Mouse (Mus musculus) thymus, postnatal 0 days (tissue): ENCODE data around the gene Slc12a5. TPM values are rescaled to one million over a fixed set of nuclear protein-coding genes. Genes with fewer than 3 reads are reported as not detected.

Source experiments
- DNase-seq: peaks from one replicate; pipeline ENCODE4 v3.0.0-alpha.2; 2015; ENCODE audit warnings: low spot score
- polyA plus RNA-seq: library from polyadenylated mRNA; unstranded; fragments of >200 nt; fragmentation: Nextera tagmentation; extraction: Ambion mirVana; gene quantifications from 2 replicates; pipeline ENCODE4 v1.2.1, GENCODE M21; 2015

The Slc12a5 gene
- polyA plus RNA-seq: 0.26 and 0.30 TPM in 2 replicates

DNA sequence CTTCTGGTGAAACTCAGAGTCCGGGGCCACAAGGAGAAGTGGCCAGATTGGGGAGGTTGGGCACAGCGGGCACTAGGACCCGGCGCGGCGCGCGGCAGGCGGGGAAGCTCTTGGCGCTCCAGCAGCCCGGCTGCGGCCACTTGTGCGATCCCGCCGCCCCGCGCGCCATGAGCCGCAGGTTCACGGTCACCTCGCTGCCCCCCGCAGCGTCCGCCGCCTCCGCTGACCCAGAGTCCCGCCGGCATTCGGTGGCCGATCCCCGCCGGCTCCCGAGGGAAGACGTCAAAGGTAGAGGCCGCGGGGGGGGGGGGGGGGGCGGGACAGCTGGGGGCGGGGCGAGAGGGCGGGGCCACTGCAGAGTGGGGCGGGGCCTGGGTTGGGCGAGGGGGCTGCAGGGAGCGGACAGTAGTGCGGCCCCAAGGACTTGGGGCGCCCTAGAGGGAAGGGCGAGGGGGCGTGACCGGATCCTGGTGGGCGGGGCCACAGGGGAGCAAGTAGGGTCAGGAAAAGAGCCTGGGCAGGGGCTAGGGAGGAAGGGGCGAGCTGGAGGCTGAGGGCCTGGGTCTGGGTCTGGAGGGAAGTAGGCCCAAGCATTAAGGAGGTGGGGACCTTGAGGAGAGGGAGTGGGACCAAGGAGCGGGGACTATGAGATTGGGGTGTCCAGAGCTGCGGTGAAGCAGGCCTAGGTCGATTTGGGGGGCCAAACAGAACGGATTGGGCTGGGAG, at the start of gene Slc12a5:
Gene Slc12a5, plus strand, starts transcription at position 87 of the 726 bp plus-strand sequence.
- DNase-seq: no peak

DNA sequence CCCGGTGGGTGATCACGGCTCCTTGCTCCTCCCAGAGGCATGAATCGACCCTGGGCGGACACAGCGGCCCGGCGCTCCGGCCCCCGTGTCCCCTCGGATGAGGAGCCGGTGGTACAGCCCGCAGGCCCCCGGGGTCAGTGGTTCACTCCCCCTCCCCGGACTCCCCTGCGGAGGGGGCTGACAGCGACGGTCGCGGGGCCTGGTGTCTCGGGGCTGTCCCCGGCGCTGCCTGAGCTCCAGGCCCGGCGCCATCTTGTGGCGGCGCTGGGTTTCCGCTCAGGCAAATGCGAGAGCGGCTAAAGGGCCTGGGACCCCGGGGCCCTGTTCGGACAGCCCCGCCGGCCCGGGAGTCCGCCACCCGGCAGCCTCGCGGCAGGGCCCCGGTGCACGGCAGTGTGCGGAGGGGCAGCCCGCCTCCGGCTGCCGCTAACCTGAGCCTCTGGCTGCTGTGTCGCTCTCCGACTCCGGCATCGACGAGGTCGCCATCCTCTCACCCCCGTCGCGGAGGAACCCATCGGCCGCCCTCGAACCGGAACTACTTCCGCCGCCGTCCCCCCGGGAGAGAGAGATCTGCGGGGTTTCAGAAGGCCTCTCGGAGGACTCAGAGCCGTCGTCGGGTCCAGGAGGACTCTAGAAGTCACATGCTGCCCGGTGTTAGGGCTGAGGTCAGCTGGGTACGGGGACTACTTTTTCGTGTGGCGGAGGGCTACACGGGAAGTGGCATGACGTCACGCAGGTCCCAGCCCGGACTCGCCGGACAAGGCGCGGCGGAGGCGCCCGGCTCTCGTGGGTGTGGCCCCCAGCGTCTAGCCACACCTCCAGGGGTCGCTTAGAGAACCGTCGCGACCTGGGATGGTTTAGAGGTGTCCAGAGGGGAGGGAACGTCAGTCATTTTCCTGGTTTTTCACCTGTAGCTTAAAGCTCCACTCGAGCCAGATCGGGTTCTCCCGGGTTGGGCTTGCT, 49.2 kb upstream of the Slc12a5 start, which contains the start of gene Zfp335:
Gene Zfp335, minus strand, starts transcription at position 672 of the 963 bp plus-strand sequence.
- DNase-seq: peak; percentile 94

DNA sequence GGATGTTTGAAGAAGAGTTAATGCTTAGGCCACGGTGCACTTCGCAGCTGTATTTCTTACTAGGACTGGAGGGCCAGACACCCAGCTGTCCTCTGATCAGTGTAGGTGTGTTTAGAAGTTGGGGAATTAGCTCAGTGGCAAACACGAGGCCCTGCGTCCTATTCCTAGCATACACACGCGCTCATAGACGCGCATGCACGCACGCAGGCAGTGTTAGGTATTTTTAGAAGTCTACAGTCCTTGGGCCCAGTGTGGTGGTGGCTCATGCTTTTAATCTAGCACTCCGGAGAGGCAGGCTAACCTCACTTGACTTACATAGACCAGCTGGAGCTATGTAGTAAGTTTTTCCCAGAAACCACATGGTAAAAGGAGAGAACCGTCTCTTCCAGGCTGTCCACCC, 48.5 kb upstream of the Slc12a5 start:
- peak; percentile 52 for DNase-seq

DNA sequence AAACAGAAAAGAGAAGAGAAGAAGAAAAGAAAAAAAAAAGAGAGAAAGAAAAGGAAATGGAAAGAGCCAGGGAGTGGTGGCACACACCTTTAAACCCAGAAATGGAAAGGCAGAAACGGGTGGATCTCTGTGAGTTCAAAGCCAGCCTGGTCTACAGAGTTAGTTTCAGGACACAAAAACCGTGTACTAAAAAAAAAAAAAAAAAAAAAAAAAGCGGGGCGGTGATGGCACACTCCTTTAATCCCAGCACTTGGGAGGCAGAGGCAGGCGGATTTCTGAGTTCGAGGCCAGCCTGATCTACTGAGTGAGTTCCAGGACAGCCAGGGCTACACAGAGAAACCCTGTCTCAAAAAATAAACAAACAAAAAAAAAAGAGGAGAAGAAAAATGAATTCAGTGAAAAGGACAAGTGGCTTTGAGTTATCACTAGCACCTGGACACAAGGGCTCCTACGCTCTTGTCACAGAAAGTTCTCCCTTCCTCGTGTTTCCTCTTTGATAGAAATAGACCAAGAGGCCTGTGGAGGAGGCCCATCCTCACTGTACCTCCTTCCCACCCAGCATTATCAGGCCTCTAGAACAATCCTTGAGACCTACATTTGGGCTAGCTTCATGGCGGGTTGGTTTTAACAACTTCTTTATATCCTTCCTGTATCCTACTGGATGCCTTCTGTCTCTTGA, 47.7 kb upstream of the Slc12a5 start:
- no peak for DNase-seq

DNA sequence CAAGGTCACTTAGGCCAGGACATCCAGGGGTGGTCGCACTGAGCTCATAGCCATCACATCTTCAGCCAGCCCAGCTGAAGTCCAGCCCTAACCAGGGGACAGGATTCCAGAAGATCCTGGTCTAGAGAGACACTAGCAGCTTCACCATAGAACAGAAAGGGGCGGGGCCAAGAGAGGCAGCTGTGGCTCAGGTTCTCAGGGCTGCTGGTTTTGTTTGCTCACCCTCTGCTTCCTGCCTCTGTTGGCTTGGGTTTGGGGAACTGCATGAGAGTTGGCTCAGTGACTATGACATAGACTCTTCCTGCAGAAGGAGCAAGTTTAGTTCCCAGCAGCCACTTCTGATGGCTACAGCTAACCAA, 47.2 kb upstream of the Slc12a5 start:
- peak; percentile 90 for DNase-seq

DNA sequence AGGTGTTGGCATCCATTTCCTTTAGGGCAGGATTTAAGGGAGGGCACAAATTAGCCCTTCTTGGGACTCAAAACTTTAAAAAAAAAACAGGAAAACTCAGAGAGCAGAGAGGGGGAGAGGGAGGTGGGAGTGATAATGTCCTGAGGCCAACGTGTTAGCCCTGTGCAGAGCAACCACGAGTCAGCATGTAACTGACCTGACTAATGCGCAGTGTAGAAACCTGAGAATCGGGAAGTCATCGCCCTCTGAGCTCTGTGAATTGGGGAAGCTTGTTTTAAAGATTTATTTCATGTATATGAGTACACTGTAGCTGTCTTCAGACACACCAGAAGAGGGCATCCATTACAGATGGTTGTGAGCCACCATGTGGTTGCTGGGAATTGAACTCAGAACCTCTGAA, 43.8 kb upstream of the Slc12a5 start:
- no peak for DNase-seq

DNA sequence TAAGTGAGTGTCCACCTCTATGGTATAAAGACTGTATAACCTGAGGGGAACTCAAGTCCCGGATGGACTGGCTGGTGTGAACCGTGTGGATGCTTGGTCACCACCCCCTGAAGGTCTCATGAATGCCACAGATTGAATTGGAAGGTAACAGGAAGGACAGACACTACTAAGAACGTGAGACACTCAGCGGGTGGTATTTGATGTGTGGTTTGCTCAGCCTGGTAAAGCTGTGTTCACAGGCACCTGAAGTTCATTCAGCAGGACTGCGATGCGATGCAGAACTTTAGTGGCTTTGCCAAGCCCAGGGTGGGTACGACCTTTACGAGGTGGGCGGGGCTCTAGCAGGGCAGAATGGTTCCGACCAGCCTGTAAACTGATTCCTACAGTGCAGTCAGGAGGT, 43.2 kb upstream of the Slc12a5 start:
- DNase-seq: no peak

DNA sequence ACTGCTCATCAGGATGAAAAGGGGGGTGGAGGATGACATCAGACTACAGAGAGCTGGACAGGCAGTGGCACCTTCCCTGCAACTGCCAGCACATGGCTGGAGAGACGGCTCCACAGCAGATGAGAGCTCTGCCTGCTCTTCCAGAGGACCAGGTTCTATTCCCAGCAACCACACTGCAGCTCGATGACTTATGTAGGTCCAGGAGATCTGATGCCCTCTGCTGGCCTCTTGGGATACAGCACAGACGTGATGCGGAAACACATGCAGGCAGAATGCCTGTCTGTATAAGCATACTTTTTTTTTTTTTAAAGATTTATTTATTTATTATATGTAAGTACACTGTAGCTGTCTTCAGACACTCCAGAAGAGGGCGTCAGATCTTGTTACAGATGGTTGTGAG, 42.3 kb upstream of the Slc12a5 start:
- peak; percentile 70 for DNase-seq

DNA sequence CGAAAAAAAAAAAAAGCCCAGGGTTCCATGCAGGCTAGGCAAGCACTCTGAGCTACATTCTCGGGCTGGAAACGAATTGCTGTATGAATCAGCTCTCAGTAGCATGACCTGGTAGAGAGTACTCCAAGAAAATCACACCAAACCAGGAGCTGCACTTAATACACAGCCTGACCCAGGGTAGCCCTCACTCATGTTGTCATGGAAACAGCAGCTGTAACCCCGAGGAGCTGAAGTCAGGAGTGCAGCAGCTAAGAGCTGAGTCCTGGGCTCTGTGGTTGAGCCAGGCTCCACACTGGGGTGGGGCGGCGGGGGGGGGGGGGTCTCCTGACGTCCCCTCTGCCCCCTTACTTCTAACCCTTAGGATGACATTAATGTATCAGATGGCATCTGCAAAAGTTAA, 38.6 kb upstream of the Slc12a5 start:
- no peak for DNase-seq

DNA sequence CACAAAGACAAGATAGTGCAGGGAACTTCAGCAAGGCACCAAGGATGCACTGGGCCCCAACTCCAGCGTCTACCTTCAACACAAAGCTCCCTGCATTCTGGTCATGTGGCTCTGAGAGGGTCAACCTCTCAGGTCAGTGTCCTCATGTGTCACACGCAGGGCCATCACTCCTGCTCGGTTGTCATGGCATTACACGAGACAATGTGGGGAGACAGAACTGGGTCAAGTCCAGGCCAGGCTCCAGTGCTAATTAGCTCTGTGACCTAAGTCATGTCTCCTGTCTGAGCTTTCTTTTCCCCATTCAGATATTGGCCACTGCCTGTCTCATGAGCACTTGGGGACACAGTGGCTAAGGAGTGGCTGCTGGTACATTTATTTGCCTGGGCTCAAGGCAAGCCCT, 37.3 kb upstream of the Slc12a5 start:
- no peak for DNase-seq

DNA sequence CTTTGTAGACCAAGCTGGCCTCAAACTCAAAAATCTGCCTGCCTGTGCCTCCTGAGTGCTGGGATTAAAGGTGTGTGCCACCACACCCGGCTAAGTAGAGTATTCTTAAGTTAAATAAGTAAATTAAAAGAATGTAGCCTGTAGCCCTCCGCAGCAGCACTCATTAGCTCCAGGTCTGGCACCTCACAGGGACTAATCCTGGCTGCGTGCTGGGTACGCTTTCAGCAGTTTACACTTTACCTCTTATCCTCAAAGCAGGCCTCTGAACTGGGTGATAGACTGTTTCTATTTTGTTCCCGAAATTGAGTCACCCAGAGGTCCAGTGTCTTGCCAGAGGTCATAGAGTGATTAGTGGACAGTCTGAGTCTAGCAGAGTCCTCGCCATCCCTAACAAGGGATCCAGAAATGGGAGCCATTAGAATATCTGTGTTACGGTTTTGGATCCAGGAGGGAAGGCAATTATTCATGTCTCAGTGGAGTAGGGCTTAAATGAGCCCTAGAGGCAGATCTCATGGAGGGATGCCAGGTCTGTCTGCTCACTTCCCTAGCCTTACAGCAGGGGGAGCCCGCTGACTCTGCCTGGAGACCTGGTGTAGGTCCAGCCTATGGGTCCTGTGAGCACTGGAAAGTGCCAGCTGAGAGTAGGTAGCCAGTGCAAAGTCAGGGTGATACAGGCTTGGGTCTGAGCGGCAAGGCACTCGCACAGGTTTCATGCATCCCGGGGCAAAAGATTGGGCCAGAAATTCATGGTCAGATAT, 36.3 kb upstream of the Slc12a5 start:
- peak; percentile 73 for DNase-seq

DNA sequence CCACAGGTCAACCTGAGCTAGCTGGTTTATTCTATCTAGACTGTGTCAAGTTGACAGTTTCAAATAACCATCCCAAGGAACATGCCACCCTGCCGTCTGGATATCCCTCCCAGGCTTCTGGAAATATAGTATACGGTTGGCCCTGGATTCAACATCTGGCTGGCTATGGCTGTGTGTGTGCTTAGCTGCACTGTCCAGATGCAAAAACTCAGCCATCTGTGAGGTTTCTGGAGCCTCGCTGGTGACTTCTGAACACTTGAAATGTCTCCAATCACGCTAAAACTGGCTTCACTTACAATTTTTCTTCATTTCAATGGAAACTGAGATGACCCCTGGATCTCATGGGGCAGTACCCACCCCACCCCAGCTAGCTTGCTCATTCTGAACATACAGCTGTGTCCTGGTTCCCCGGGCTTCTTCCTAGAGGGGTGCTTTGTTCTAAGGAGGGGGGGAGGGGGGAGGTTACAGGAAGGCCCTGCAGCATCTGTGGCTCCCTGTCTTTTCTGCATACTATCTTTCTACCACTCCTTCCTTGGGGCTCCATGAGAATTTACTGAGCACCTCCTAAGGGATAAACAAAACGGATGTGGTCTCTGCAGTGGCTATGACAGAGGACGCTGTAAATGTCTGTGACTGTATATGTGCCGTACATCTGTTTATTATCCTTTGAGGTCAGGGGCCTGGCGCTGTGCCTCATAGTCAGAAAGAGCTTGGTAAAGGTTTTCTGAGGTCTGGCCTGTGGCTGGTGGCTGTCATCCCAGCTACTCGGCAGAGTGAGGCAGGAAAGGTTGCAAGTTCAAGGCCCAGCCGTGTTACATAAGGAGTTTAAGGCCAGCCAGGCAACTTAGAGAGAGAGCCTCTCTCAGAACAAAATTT, 29.7 kb upstream of the Slc12a5 start:
- no peak for DNase-seq

DNA sequence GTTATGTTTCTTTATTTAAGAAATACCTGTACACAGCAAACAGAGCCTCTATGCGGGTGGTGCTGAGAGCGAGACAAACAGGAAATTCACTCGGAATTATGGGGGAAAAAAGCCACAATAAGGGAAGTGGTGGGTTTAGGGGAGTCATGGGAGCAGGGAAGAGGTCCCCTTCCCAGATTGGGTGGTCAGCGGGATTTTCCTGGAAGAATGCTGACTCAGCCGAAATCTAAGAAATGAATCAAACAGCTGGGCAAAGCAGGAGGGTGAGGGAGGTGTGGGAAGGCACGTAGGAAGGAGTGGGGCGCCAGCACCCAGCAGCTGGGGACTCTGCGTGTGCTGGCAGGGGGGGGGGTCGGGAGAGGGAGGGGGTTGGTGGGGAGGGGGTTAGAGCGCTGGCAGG, 27.1 kb upstream of the Slc12a5 start:
- no peak for DNase-seq

DNA sequence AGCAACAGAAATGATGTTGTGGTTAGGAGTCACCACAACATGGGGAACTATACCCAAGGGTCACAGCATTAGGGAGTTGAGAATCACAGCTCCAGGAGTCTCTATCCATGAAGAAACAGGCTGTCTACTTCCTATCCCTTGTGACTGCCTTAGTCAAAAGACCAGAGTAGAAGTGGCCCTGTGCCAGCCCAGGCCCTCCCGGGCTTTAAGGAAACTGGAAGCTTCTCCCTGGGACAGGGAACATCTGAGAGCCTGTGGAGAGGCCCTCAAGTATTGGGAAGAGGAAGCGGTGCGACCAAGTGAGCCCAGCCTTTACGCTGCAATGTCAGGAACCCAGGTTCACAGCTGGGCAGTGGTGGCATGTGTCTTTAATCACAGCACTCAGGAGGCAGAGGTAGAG, 24.6 kb upstream of the Slc12a5 start:
- no peak for DNase-seq

DNA sequence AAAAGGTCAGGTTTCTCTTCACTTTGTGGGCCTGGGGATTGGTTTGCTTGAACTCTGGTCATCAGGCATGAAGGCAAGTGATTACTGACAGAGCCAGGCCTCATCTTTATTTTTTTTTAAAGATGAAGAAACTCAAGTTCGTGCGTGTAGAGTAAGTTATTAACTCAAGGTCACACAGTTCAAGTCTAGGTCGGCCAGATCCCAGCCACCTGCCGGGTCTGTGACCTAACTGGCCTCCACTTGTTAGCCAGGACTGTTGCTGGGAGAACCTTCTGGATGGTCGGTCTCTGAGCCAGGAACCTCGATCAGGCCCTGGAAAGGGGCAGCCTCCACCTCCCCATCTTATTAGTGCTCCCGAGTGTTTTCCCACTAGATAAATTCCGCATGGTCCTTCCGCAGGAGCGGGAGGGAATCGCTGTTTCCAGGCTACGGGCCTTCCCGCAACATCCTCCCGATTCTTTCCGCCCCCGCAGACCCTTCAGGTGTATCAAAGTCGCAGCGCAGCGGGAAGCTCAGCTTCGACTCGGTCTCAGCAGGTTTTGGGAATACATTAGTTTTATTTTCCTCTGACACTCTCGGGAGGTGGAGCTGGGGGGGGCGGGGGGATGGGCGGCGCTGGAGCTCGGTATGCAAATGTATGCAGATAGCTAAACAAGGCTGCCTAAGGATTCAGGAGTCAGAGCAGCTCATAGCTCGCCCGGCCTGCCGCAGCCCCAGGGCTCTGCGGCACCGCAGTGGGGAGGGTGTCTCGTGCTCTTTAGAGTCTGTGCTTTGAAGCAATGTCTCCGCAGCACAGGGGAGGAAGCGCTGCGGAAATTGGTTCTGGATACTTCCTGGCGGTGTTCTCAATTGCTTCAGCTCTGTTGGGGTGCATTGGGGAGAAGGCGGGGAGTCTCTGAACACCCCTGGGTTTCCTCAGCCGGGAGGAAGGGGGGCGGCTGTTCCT, 22.2 kb upstream of the Slc12a5 start:
- DNase-seq: peak; percentile 77

DNA sequence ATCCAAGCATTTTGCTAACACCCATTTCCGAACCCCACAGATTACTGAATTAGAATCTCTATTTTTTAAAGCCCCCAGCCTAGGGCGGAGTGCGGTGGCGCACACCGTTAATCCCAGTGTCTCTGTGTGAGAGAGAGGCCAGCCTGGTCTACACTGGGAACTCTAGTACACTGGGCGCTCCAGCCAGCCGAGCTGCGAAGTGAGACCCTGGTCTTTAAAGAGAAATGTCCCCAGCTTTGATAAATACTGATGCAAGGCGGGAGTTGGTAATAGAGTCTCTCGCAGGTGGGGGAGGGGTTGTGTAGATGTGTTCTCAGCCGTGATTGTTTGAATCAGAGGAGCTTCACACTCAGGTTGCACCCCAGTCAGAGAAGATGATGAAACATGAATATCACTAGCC, 21.5 kb upstream of the Slc12a5 start:
- no peak for DNase-seq

DNA sequence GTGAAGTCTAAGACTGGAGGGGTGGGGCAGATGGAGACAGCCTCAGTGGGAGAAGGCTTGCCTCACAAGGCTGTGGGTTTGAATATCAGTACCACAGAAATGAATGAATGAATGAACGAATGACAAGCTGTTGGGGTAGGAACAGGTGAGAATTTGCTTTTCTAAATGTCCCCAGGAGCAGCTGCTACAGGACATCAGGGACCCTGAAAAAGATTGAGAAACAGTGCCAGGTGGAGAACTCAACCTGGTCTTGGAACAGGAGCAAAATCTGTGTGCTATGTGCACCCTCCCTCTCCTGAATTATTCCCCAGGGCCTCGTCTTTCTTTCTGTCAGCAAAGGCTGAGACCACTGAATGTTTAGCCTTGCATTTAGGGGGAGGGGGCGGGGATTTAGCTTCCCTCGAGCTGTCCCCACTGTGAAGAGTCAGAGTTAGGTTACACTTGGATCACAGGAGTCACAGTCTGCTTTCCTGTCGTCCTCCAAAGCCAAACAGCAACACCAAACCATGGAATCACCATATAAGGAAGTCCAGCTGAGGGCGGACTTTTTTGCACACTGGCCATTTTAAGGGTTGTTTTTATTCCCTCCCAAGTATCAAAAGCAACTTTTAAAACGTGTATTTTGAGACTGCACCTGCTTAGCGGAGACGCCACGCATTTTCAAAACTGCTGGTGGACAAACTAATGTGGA, 20.3 kb upstream of the Slc12a5 start, which contains the start of gene Mmp9:
Gene Mmp9, plus strand, starts transcription at position 641 of the 691 bp plus-strand sequence.
- no peak for DNase-seq

DNA sequence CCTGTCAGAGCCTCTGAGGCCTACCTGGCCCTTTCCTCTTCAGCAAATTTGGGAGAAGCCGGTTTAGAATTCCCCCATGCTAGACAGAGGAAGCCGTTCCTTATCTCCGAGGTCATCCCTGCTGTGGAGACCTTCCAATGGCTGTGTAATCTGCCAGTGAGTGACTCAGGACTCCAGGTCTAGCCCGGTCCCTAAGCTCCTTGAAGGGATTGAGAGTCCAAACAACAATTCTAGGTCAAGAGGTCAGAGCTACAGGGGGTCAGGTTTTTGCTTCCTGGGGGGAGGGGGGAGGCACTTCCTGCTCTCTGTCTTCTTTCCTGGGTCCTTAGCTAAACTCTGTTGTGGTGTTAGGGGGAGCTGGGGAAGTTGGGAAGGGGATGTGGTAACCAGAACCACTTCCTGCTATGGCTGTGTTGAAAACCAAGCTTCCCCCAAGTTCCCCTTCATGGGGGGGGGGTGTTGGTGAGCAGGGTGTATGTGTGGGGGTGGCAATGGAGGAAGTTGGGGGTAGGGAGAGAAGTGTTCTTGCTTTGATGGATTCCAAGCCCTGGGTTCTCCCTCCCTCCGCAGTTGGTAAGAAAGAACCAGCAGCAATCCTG, 17.8 kb upstream of the Slc12a5 start:
- peak; percentile 79 for DNase-seq
